Mouse (Mus musculus): Measurements from ENCODE around the gene Pnmal1.

GRCm38 (mm10) chr7:16987541-16988149, 28.2 kb downstream of the Pnmal1 start:
- TF ChIP-seq CTCF (IDR thresholded peaks at IDR 0.05; ENCODE audit: extremely low read depth, insufficient read depth, low read length) (no peak), POLR2A (IDR thresholded peaks at IDR 0.05; ENCODE audit: extremely low read depth, insufficient read depth, low read length) (no peak)
